16 mouse cellular contexts compared by ENCODE assay signal in the genomic region with DNA sequence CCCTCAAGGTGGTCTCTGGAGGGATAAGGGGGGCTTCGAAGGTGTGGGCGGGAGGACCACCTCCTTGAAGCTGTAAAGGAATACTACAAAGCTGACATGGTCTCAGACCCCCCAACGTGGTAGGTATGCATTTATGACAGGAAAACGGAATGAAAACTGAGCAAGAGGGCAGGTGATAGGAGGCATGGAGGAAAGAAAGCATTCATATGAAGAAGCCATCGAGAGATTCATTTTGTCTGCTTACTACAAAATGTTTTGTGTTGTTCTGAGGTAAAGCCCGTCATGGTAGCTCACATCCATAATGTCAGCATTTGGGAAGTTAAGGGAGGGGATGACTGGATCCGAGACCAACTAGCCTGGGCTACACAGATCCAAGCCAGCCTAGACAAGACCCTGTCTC. TPM values are rescaled to one million over a fixed set of nuclear protein-coding genes. Genes with fewer than 3 reads are reported as not detected.
DNase-seq lines count a peak whose midpoint lies in the region; ATAC-seq and TF ChIP-seq lines count a peak whose summit lies in the region.
"Had no signal": no experiment of that assay in that cellular context is flagged by ENCODE, and none has a peak within 500 bp of the region (broad histone marks: within the 10 kb centered on the region; RNA-seq: fewer than 3 reads in every experiment).

No protein-coding gene starts in this region.

- intact Hi-C loops in heart, postnatal 10 days (cut with DNase I) = no loop called here

- no peaks in the 10 kb centered on the region for H3K9me3 ChIP-seq in heart, embryonic 11.5 days (replicated peaks; ENCODE audit: control insufficient read depth, low read length)
- no peaks in the 10 kb centered on the region for H3K9me3 ChIP-seq in midbrain, embryonic 11.5 days (ENCODE audit: control insufficient read depth, low read length)
- no peaks in the 10 kb centered on the region for H3K9me3 ChIP-seq in midbrain, postnatal 0 days (ENCODE audit: low read length)
- H3K9me3 ChIP-seq in limb, embryonic 11.5 days (ENCODE audit: control insufficient read depth, low read length) = no peaks in the 10 kb centered on the region
- H3K9me3 ChIP-seq in stomach, embryonic 16.5 days (replicated peaks; ENCODE audit: control insufficient read depth, low read length) = no peaks in the 10 kb centered on the region
- H3K9me3 ChIP-seq: embryonic facial prominence, embryonic 15.5 days had no signal

- no peak overlapping the region for H3K27ac ChIP-seq in heart, embryonic 11.5 days (ENCODE audit: low read depth, low read length)
- no peak overlapping the region for H3K27ac ChIP-seq in midbrain, embryonic 11.5 days (ENCODE audit: low read depth, low read length)
- no peak overlapping the region for H3K27ac ChIP-seq in midbrain, postnatal 0 days (ENCODE audit: low read depth, low read length)
- no peak overlapping the region for H3K27ac ChIP-seq in limb, embryonic 11.5 days (replicated peaks; ENCODE audit: low read depth, low read length)
- no peak overlapping the region for H3K27ac ChIP-seq in stomach, embryonic 16.5 days (ENCODE audit: low read length)
- H3K27ac ChIP-seq: embryonic facial prominence, embryonic 15.5 days had no signal

- peak overlapping the region; percentile 67; the same call in 1 of the 2 replicates for H3K4me3 ChIP-seq in heart, embryonic 11.5 days (ENCODE audit: low read depth, low read length)
- peak overlapping the region; percentile 74 for H3K4me3 ChIP-seq in midbrain, embryonic 11.5 days (ENCODE audit: low read depth, low read length)
- no peak overlapping the region for H3K4me3 ChIP-seq in midbrain, postnatal 0 days (ENCODE audit: low read depth, low read length)
- H3K4me3 ChIP-seq in limb, embryonic 11.5 days (ENCODE audit: low read depth, low read length) = peak overlapping the region; percentile 82
- H3K4me3 ChIP-seq in stomach, embryonic 16.5 days (replicated peaks; ENCODE audit: low read length) = peak overlapping the region; percentile 54

- peak overlapping the region; percentile 56; the same call in 1 of the 2 replicates for H3K9ac ChIP-seq in heart, embryonic 11.5 days (ENCODE audit: low read depth, low read length)
- peak overlapping the region; percentile 72; the same call in 1 of the 2 replicates for H3K9ac ChIP-seq in midbrain, embryonic 11.5 days (ENCODE audit: low read length)
- no peak overlapping the region for H3K9ac ChIP-seq in midbrain, postnatal 0 days (replicated peaks; ENCODE audit: low read length, poor library complexity, severe bottlenecking)
- H3K9ac ChIP-seq in limb, embryonic 11.5 days (ENCODE audit: low read length) = peak overlapping the region; percentile 97; the same call in 1 of the 2 replicates
- H3K9ac ChIP-seq in stomach, embryonic 16.5 days (ENCODE audit: low read length) = 0 out of 2 replicates have a peak overlapping the region, but pooled peaks have one; percentile 64
- H3K9ac ChIP-seq: embryonic facial prominence, embryonic 15.5 days had no signal

- DNase-seq in heart, postnatal 10 days = no peak
- DNase-seq in midbrain, embryonic 11.5 days (ENCODE audit: low spot score, missing footprints) = peak; percentile 91
- no peak for DNase-seq in midbrain, postnatal 0 days (ENCODE audit: low spot score)
- DNase-seq in limb, embryonic 11.5 days (ENCODE audit: low spot score) = no peak
- DNase-seq in adipocyte (ENCODE audit: low spot score) = no peak
- DNase-seq in thymus, postnatal 25 days = no peak
- DNase-seq: adrenal gland, postnatal 36 days; B cell, adult 2 months; cerebellum, adult 18-20 months; heart, postnatal 14 days; kidney, postnatal 25 days had no signal

- WGBS in heart, embryonic 11.5 days (ENCODE audit: insufficient replicate concordance) = 17% methylated on average over 7 of the region's 7 CpGs
- WGBS in midbrain, embryonic 11.5 days = 8% methylated on average over 7 of the region's 7 CpGs
- 20% methylated on average over 7 of the region's 7 CpGs for WGBS in midbrain, postnatal 0 days
- 3% methylated on average over 7 of the region's 7 CpGs for WGBS in limb, embryonic 11.5 days
- 29% methylated on average over 7 of the region's 7 CpGs for WGBS in stomach, embryonic 16.5 days

- peak overlapping the region; percentile 84 for H3K4me2 ChIP-seq in heart, embryonic 11.5 days
- peak overlapping the region; percentile 92 for H3K4me2 ChIP-seq in midbrain, embryonic 11.5 days
- H3K4me2 ChIP-seq in midbrain, postnatal 0 days (ENCODE audit: low read depth, low read length, poor library complexity, severe bottlenecking) = no peak overlapping the region
- peak overlapping the region; percentile 94 for H3K4me2 ChIP-seq in limb, embryonic 11.5 days (ENCODE audit: low read depth, severe bottlenecking)
- peak overlapping the region; percentile 67 for H3K4me2 ChIP-seq in stomach, embryonic 16.5 days (ENCODE audit: low read depth, low read length)

- TF ChIP-seq CTCF in midbrain, postnatal 0 days (IDR thresholded peaks at IDR 0.05) = no peak

- no peaks in the 10 kb centered on the region for H3K36me3 ChIP-seq in heart, embryonic 11.5 days (ENCODE audit: control insufficient read depth, insufficient read depth, low read length)
- H3K36me3 ChIP-seq in midbrain, embryonic 11.5 days (ENCODE audit: control insufficient read depth, insufficient read depth, low read length) = no peaks in the 10 kb centered on the region
- H3K36me3 ChIP-seq in midbrain, postnatal 0 days (ENCODE audit: insufficient read depth, low read length) = no peaks in the 10 kb centered on the region
- no peaks in the 10 kb centered on the region for H3K36me3 ChIP-seq in limb, embryonic 11.5 days (ENCODE audit: control insufficient read depth, insufficient read depth, low read length)
- H3K36me3 ChIP-seq in stomach, embryonic 16.5 days (ENCODE audit: control insufficient read depth, insufficient read depth, low read length) = no peaks in the 10 kb centered on the region
- H3K36me3 ChIP-seq: embryonic facial prominence, embryonic 15.5 days had no signal

- ATAC-seq in heart, embryonic 11.5 days (replicated peaks; ENCODE audit: insufficient number of reproducible peaks, low FRiP score, low TSS enrichment) = no peak
- no peak for ATAC-seq in midbrain, embryonic 11.5 days (ENCODE audit: low FRiP score)
- no peak for ATAC-seq in midbrain, postnatal 0 days (ENCODE audit: low FRiP score)
- ATAC-seq in limb, embryonic 11.5 days (ENCODE audit: insufficient number of reproducible peaks, low FRiP score, low TSS enrichment, low read depth) = no peak
- no peak for ATAC-seq in stomach, embryonic 16.5 days (ENCODE audit: insufficient read depth, low FRiP score)
- ATAC-seq: Patski had no signal

- H3K4me1 ChIP-seq in heart, embryonic 11.5 days (ENCODE audit: control insufficient read depth, insufficient read depth, low read length) = peaks cover 16% of the 10 kb centered on the region
- peaks cover 29% of the 10 kb centered on the region for H3K4me1 ChIP-seq in midbrain, embryonic 11.5 days (ENCODE audit: control insufficient read depth, insufficient read depth, low read length)
- 0 out of 2 replicates have a peak, but pooled peaks cover 7% of the 10 kb centered on the region for H3K4me1 ChIP-seq in midbrain, postnatal 0 days (ENCODE audit: insufficient read depth, low read length)
- peaks cover 22% of the 10 kb centered on the region for H3K4me1 ChIP-seq in limb, embryonic 11.5 days (ENCODE audit: control insufficient read depth, insufficient read depth, low read length)
- peaks cover 14% of the 10 kb centered on the region for H3K4me1 ChIP-seq in stomach, embryonic 16.5 days (ENCODE audit: control insufficient read depth, insufficient read depth, low read length)

- peaks cover 17% of the 10 kb centered on the region; the same call in 1 of the 2 replicates for H3K27me3 ChIP-seq in heart, embryonic 11.5 days (ENCODE audit: control insufficient read depth, insufficient read depth, low read length)
- H3K27me3 ChIP-seq in midbrain, embryonic 11.5 days (ENCODE audit: control insufficient read depth, insufficient read depth, low read length) = no peaks in the 10 kb centered on the region
- peaks cover 59% of the 10 kb centered on the region for H3K27me3 ChIP-seq in midbrain, postnatal 0 days (ENCODE audit: insufficient read depth, low read length)
- H3K27me3 ChIP-seq in limb, embryonic 11.5 days (ENCODE audit: control insufficient read depth, insufficient read depth, low read length) = no peaks in the 10 kb centered on the region
- H3K27me3 ChIP-seq in stomach, embryonic 16.5 days (ENCODE audit: control insufficient read depth, insufficient read depth, low read length) = peaks cover 42% of the 10 kb centered on the region

RNA-seq across cellular contexts. Expression of a gene that starts 4.0 kb away (rescaled TPM):
- polyA plus RNA-seq in heart, embryonic 11.5 days (2014; fragmentation: Nextera tagmentation; extraction: Ambion mirVana) = 1.00 and 1.1 TPM in 2 replicates
- total RNA-seq in heart, postnatal 10 days (2021) = not detected
- polyA plus RNA-seq in midbrain, embryonic 11.5 days (2014; fragmentation: Nextera tagmentation; extraction: Ambion mirVana) = 1.6 and 2.2 TPM in 2 replicates
- 0.14 and 0.27 TPM in 2 replicates for total RNA-seq in midbrain, postnatal 0 days (2014; rRNA removed)
- 0.14 and 0.15 TPM in 2 replicates for polyA plus RNA-seq in midbrain, postnatal 0 days (2015; fragmentation: Nextera tagmentation; extraction: Ambion mirVana)
- polyA plus RNA-seq in limb, embryonic 11.5 days (2014; fragmentation: Nextera tagmentation; extraction: Ambion mirVana) = 3.7 and 4.0 TPM in 2 replicates
- polyA plus RNA-seq in stomach, embryonic 16.5 days (2015; fragmentation: Nextera tagmentation; extraction: Ambion mirVana) = 0.96 and 0.98 TPM in 2 replicates
- total RNA-seq: heart, postnatal 14 days had no signal
- polyA plus RNA-seq: Patski had no signal

RNA-seq across cellular contexts. Expression of a gene that starts 44.6 kb away (rescaled TPM):
- 0.54 and 0.90 TPM in 2 replicates for polyA plus RNA-seq in heart, embryonic 11.5 days (2014; fragmentation: Nextera tagmentation; extraction: Ambion mirVana)
- total RNA-seq in heart, postnatal 10 days (2021) = not detected
- not detected in 2 replicates for polyA plus RNA-seq in midbrain, embryonic 11.5 days (2014; fragmentation: Nextera tagmentation; extraction: Ambion mirVana)
- total RNA-seq in midbrain, postnatal 0 days (2014; rRNA removed) = not detected in 2 replicates
- polyA plus RNA-seq in midbrain, postnatal 0 days (2015; fragmentation: Nextera tagmentation; extraction: Ambion mirVana) = not detected in 2 replicates
- polyA plus RNA-seq in limb, embryonic 11.5 days (2014; fragmentation: Nextera tagmentation; extraction: Ambion mirVana) = 0.37 and 0.67 TPM in 2 replicates
- polyA plus RNA-seq in stomach, embryonic 16.5 days (2015; fragmentation: Nextera tagmentation; extraction: Ambion mirVana) = 0.19 TPM in 1 of 2 replicates, not detected in the other
- total RNA-seq: adrenal gland, postnatal 36 days; heart, postnatal 14 days; left cerebral cortex, postnatal 25 days had no signal
- polyA plus RNA-seq: Patski had no signal

RNA-seq across cellular contexts. Expression of a gene that starts 55.4 kb away (rescaled TPM):
- polyA plus RNA-seq in heart, embryonic 11.5 days (2014; fragmentation: Nextera tagmentation; extraction: Ambion mirVana) = not detected in 2 replicates
- total RNA-seq in heart, postnatal 10 days (2021) = under 1 TPM in 1 of 2 experiments, not detected in 1; 0.10 TPM
- polyA plus RNA-seq in midbrain, embryonic 11.5 days (2014; fragmentation: Nextera tagmentation; extraction: Ambion mirVana) = not detected in 2 replicates
- total RNA-seq in midbrain, postnatal 0 days (2014; rRNA removed) = not detected in 2 replicates
- polyA plus RNA-seq in midbrain, postnatal 0 days (2015; fragmentation: Nextera tagmentation; extraction: Ambion mirVana) = not detected in 2 replicates
- polyA plus RNA-seq in limb, embryonic 11.5 days (2014; fragmentation: Nextera tagmentation; extraction: Ambion mirVana) = 0.07 and 0.08 TPM in 2 replicates
- polyA plus RNA-seq in stomach, embryonic 16.5 days (2015; fragmentation: Nextera tagmentation; extraction: Ambion mirVana) = 0.04 TPM in 1 of 2 replicates, not detected in the other
- total RNA-seq: adrenal gland, postnatal 36 days; left cerebral cortex, postnatal 25 days had no signal
- polyA plus RNA-seq: Patski had no signal
